Mouse (Mus musculus) megakaryocyte, adult 5-6 weeks (primary cell): ENCODE measurements around the gene Prkca. TPM values are rescaled to one million over a fixed set of nuclear protein-coding genes. Genes with fewer than 3 reads are reported as not detected.

Experiments used
- ATAC-seq: 2 replicates; pipeline ENCODE4 v1.8.0; 2016; ENCODE audit warnings: mild to moderate bottlenecking, inconsistent platforms; ENCODE audit not compliant: poor library complexity, severe bottlenecking
- total RNA-seq, 2 experiments: library from RNA; stranded (forward) in 1 of 2; stranded (reverse) in 1 of 2; fragments of 153-499, 151-499 nt in 1 of 2; fragments of 221-1000, 200-1000 nt in 1 of 2; gene quantifications; 2 replicates each; pipeline versions ENCODE4 v1.2.3 to v1.2.4; 2015 to 2017

Gene Prkca
- total RNA-seq, 2 experiments from 2014 or later: 4.3 to 6.4 TPM

- 0 out of 2 replicates have a peak, but pooled peaks have one; percentile 12 for ATAC-seq
Observed at GRCm38 (mm10) chr11:108214521-108215223, 129.1 kb downstream of the Prkca start.

GRCm38 (mm10) chr11:108213783-108214182, 129.9 kb downstream of the Prkca start:
- no peak for ATAC-seq

DNA sequence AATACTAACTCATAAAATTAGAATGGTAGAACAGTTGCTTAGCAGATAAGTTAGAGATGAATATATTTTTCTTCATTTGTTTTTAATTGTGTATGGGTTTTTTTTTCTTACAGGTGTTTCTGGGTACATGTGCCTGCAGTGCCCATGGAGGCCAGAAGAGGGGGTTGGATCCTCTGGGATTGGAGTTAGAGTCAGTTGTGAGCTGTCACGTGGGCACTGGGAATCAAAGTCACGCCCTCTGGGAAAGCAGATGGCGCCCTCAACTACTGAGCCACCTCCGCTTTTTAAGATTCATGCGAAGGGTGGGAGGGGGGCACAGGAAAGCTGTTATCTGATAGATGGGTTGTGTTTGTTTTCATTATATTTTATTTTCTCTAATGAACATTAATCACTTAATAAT, 131.1 kb downstream of the Prkca start:
- ATAC-seq: no peak

DNA sequence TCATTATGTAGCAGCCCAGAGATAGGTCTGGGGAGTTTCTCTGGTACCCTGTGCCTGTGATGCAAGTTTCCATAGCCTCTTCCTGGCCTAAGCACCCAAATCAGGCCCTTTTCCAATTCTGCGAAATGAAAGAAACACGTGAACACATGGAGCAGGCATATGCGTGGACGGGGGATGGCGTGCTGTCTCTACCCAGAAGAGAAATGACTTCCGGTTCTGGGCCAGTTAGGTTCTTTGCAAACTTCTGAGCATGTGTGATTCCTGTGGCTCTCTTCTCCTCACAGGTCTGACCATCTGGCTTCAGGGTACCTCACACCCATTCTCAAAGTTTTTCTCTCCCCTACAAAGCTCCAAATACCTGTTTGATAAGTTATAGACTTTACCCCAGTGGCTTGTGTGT, 131.7 kb downstream of the Prkca start:
- no peak for ATAC-seq

GRCm38 (mm10) chr11:108210749-108211148, 133.0 kb downstream of the Prkca start:
- no peak for ATAC-seq

GRCm38 (mm10) chr11:108206602-108207001, 137.1 kb downstream of the Prkca start:
- no peak for ATAC-seq

GRCm38 (mm10) chr11:108204895-108205248, 138.9 kb downstream of the Prkca start:
- no peak for ATAC-seq

DNA sequence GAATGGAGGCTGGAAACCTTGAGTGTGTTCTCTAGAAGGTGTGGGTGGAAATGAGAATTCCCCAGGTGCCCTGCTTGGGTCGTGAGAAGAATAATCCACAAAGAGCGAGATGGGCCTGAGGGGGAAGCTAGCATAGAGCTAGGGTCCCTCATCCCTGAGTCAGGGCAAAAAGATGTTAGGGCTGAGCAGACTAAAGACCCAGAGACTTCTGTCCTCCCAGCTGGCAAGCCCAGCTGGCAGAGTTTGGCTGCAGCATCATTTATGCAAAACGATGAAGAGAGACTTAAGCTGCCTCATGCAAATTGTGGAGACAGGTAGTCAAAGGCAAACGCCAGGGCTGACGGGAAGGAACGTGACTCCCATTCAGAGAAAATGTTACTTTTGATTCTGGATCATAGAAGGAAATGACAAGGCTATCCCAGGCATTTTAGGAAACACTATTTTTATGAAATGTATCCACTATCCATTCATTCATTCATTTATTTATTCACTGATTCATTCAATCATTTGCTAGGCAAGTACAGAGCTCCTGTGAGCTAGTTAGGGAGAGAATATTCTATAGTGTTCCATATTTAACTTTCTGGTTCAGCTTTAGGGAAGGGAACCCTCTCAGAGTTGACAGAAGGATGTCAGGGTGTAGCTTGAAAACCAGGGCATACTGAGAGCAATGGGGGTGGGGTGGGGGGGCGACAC, 139.4 kb downstream of the Prkca start:
- no peak for ATAC-seq

GRCm38 (mm10) chr11:108202835-108203234, 140.9 kb downstream of the Prkca start:
- ATAC-seq: no peak

- no peak for ATAC-seq
Observed at GRCm38 (mm10) chr11:108200679-108201586, 142.8 kb downstream of the Prkca start.

DNA sequence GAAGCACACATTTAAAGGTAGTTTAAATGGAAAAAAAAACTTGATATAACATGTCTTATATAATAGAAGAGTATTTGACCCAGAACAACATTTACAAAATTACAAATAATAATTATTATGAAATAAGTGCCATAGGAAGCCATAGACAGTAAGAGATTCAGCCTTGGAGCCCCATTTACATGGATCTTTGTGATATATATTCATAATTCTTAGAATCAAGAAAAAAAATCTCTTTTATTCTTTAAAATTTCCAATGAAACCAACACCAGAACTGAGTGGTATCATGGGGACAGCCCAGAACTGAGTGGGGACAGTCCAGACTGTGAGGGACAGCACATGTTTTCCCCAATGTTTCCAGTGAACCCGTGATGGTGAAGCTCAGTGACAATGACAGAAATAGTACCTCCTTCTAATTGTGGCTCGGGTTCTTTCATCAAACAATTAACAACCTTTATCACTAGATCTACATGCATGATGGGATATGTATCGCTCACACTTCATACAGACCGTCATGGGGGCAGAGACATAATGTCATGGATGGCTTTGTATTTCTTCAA, 144.2 kb downstream of the Prkca start:
- no peak for ATAC-seq

- ATAC-seq: no peak
Observed at GRCm38 (mm10) chr11:108198592-108198991, 145.1 kb downstream of the Prkca start.

GRCm38 (mm10) chr11:108197427-108198218, 146.1 kb downstream of the Prkca start:
- no peak for ATAC-seq

DNA sequence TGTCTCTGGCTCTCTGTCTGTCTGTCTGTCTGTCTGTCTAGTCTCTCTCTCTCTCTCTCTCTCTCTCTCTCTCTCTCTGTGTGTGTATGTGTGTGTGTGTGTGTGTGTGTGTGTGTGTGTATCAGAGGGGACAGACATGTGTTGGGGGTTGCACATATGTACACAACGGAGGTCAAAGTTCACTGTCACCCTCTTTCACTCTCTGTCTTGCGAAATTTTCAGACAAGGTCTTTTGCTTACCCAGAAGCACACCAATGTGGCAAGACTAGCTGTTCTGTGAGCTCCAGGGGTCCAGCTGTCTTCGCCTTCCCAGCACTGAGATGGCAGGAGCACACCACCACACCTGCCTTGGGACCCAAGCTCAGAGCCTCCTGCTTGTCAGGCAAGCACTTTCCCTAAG, 146.9 kb downstream of the Prkca start:
- no peak for ATAC-seq

- ATAC-seq: no peak
Observed at GRCm38 (mm10) chr11:108190298-108190697, 153.4 kb downstream of the Prkca start.

DNA sequence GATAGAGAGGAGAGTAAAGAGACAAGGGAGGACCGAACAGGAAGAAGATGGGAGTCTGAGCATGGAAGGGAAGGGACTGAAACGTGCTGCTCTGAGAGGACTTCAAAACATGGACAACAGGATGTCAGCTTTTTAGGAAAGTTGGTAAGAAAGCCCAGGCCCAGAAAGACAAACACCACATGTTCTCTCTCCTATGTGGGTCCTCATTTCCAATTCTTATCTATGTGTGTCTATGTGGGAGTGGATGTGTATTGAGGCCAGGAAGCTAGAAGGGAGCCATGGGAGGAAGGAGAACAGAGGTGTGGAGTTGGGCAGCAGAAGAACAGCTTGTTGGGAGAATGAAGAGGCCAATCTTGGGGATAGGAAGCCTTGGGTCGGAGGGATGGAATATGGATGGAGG, 154.4 kb downstream of the Prkca start:
- ATAC-seq: no peak

DNA sequence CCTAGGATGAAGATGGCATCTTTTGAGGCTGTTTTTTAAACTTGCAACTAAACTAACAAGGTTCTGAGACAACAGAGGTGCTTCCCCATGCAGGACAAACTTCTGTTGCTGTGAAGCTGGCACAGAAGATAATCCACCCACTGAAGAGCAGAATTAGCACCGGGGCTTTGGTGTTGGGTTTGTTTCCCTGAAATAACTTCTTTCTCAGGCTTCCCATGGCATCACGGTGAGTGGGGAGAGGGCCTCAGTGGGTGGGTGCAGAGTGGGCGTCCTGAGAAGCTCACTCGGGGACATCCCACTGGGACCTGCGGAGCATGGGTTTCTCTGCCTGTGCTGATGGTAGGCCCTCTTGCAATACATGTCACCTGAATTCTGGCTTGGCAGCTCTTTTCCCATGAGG, 161.3 kb downstream of the Prkca start:
- ATAC-seq: no peak

GRCm38 (mm10) chr11:108181012-108181713, 162.6 kb downstream of the Prkca start:
- no peak for ATAC-seq

DNA sequence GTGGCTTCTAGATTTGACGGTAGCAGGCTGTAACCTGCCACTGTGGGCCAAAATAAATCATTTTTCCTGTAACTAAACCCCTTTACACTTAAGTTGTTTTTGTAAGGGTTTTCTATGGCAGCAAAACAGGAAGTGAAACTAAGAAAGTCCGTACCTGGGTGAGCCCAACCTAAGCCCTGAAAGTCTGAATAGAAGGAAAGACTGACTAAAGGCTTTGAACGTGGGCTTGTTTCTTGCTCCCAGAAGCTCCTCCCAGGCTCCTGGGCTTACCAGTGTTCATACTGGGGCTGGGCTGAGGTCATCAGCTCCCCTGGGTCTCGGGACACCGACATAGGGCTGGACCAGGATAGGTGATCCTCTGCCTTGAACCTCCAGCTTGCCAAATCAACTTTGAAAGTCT, 164.9 kb downstream of the Prkca start:
- ATAC-seq: 0 out of 2 replicates have a peak, but pooled peaks have one; percentile 35

GRCm38 (mm10) chr11:108178258-108178657, 165.5 kb downstream of the Prkca start:
- no peak for ATAC-seq
